Comparison of ENCODE assay signal across 26 mouse cellular contexts in genomic region chr12:29546073-29546472, GRCm38 (mm10). TPM values are rescaled to one million over a fixed set of nuclear protein-coding genes. Genes with fewer than 3 reads are reported as not detected.
"Had no signal": no experiment of that assay in that cellular context is flagged by ENCODE, and none has a peak within 500 bp of the region (broad histone marks: within the 10 kb centered on the region; RNA-seq: fewer than 3 reads in every experiment).

No protein-coding gene starts in this region.

- H3K4me2 ChIP-seq: heart, embryonic 12.5 days; hindbrain, embryonic 13.5 days; hindbrain, embryonic 15.5 days; kidney, embryonic 15.5 days; limb, embryonic 12.5 days; liver, embryonic 11.5 days; liver, embryonic 13.5 days; liver, embryonic 15.5 days had no signal

- H3K9ac ChIP-seq: heart, embryonic 12.5 days; hindbrain, embryonic 13.5 days; hindbrain, embryonic 15.5 days; kidney, embryonic 15.5 days; limb, embryonic 12.5 days; liver, embryonic 13.5 days; liver, embryonic 15.5 days had no signal

- ATAC-seq: hindbrain, postnatal 0 days; intestine, embryonic 16.5 days had no signal

- H3K36me3 ChIP-seq: heart, embryonic 12.5 days; hindbrain, embryonic 13.5 days; hindbrain, embryonic 15.5 days; kidney, embryonic 15.5 days; limb, embryonic 10.5 days; limb, embryonic 12.5 days; liver, embryonic 13.5 days; liver, embryonic 15.5 days had no signal

- H3K9me3 ChIP-seq: heart, embryonic 12.5 days; hindbrain, embryonic 13.5 days; hindbrain, embryonic 15.5 days; kidney, embryonic 15.5 days; limb, embryonic 10.5 days; limb, embryonic 12.5 days; liver, embryonic 13.5 days; liver, embryonic 15.5 days had no signal

- H3K4me1 ChIP-seq: heart, embryonic 12.5 days; kidney, embryonic 15.5 days; limb, embryonic 10.5 days; limb, embryonic 12.5 days; liver, embryonic 13.5 days; liver, embryonic 15.5 days had no signal

- H3K27me3 ChIP-seq: heart, embryonic 12.5 days; hindbrain, embryonic 13.5 days; hindbrain, embryonic 15.5 days; kidney, embryonic 15.5 days; liver, embryonic 13.5 days; liver, embryonic 15.5 days had no signal

- H3K4me3 ChIP-seq: heart, embryonic 12.5 days; hindbrain, embryonic 13.5 days; hindbrain, embryonic 15.5 days; kidney, embryonic 15.5 days; left cerebral cortex, adult 2 months; limb, embryonic 10.5 days; limb, embryonic 12.5 days; liver, embryonic 13.5 days; liver, embryonic 15.5 days had no signal

- H3K27ac ChIP-seq: hindbrain, embryonic 15.5 days; hindbrain, postnatal 0 days; kidney, embryonic 15.5 days; kidney, postnatal 0 days; left cerebral cortex, adult 2 months; limb, embryonic 10.5 days; limb, embryonic 12.5 days; liver, embryonic 13.5 days; liver, embryonic 15.5 days had no signal

- DNase-seq: gastrocnemius, postnatal 14 days; gastrocnemius, postnatal 36 days; heart, adult 18-20 months; heart, postnatal 10 days; kidney, adult 11 months; kidney, adult 2 months; kidney, adult 9 months; kidney, postnatal 25 days; kidney, postnatal 4 days; liver; liver, embryonic 13.5 days had no signal

RNA-seq across cellular contexts. Expression of gene Myt1l, which starts 17.9 kb away (rescaled TPM):
- total RNA-seq: gastrocnemius, adult 18-20 months; gastrocnemius, postnatal 14 days; gastrocnemius, postnatal 36 days; heart, adult 18-20 months; heart, postnatal 25 days; hematopoietic stem cell, adult 5-6 weeks had no signal
- polyA plus RNA-seq: kidney, adult 2 months; limb, embryonic 10.5 days had no signal
